Mouse (Mus musculus) granulocyte monocyte progenitor cell, adult 5-6 weeks (primary cell): Measurements from ENCODE around the gene Coro1b. TPM values are rescaled to one million over a fixed set of nuclear protein-coding genes. Genes with fewer than 3 reads are reported as not detected.
A peak's percentile ranks its signal among the peaks of the same experiment; 100 is the strongest.

Experiments used
- ATAC-seq: replicated peaks from 2 replicates; pipeline ENCODE4 v1.8.0; 2016; ENCODE audit warnings: mild to moderate bottlenecking, moderate TSS enrichment, inconsistent platforms; ENCODE audit not compliant: poor library complexity, severe bottlenecking
- total RNA-seq, 2 experiments: library from RNA; stranded (forward) in 1 of 2; stranded (reverse) in 1 of 2; fragments of 200-712, 200-1000 nt in 1 of 2; fragments of >200 nt in 1 of 2; fragmentation: Nextera tagmentation in 1 of 2; gene quantifications; 2 replicates each; pipeline ENCODE4 v1.2.3; 2014 to 2017

Coro1b gene
- total RNA-seq, 2 experiments from 2014 or later: 73.2 to 234 TPM

DNA sequence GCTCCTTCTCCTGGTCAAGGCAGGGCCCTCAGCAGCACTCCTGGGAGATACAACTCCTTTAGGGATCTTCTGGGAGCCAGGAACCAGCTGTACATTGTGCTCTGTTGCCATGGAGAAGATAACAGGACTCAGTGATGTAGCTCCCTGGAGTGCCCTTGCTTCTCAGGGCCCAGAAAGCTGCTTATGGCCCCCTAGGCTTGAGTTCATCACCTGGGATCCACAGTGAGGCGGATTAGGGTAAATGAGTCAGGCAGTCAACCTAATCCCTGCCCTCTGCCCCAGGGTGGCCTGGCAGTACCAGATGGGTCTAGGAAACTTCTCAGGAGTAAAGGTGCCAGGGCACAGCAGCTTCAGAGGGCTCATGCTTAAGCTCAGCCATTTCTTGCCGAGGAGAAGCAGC is 9.0 kb upstream of the Coro1b start, which contains the start of gene Gpr152:
Gpr152 (plus strand) TSS at position 342 of the 400 bp plus-strand sequence.
- ATAC-seq: no peak

DNA sequence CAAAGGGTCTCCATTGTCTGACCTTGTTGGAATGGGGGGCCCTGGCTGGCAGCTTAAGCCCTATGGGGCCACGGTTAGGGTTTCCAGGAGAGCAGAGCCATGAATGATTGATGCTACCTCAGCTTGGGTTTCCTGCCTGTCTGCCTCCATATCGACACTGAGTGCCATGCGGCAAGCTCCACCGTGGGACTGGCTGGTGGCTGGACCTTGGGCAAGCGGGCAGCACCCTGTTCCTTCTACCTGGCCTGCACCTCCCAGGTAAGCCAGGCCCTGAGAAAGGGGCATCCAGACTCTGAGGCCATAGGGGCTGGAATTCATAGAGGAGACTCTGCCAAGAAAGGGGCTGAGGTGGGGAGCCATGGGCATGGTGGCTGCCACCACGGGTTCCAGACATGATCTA is 8.3 kb upstream of the Coro1b start:
- ATAC-seq: no peak

- ATAC-seq: no peak
These were observed 5.8 kb upstream of the Coro1b start for GRCm38 (mm10) chr19:4142416-4143173.

DNA sequence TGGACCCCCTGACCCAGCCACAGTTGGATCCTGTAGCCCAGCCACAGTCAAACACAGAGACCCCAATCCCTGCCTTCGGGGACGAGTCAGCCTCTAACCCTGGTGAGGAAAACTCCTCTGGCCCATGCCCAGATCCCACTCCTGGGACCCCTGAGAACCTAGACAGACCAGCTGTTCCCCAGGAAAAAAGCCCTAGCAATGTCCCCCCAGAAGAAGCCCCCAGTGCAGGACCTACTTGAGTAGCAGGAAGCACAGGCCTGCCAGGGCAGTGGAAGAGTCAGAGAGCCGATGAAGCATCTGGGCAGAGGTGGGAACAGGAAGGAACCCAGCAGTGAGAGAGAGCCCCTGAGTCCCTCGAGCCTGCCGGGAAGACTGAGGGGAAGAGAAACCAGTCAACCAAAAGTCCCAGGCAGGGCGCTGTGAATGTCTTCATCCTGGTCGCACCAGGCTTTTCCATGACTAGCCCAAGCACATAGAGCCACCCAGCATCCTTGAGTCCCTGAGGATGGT is 4.6 kb upstream of the Coro1b start, which contains the start of gene Cabp4:
Cabp4 (minus strand) TSS at position 275 of the 510 bp plus-strand sequence.
- peak; percentile 23; the same call in 1 of the 2 replicates for ATAC-seq

DNA sequence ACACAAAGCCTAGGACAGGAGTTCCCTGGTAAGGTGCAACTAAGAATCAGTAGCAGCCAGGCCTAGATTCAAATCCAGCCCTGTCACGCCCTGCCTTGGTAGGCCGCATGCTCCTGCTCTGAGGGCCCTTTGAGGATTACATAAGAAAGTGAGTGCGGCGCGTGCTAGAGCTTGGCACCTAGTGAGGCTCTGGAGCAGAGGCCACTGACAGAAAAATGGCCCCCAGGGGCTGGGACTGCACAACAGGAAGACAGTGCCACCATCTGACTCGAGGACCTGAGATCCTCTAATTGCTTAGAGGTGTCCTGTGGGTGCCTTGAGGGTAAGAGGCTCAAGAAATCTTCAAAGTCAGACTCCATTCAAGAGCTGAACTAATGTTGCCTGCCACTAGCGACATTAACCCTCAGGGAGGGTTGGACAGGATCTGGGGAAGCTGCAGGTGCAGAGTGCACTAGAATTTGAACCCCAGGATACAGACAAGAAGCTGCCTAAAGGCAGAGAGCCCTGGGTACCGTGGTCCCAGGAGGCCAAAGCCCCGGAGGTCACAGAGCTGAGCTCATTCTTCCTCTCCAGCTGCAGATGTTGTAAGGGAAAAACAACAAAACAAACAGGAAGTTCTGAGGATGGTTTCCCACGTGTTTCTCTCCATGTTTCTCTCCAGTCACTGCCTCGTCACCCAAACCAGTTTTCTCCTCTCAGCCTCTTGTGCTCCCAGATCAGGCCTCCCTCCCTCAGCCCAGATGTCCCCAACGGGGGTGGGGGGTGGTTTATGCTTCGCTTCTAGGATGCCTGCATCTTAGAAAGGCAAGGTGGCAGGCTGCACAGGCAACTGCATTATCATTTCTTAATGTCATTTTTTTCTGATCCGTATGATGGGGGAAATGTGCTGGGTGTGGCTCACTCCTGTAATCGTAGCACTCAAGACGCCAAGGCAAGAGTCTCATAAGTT is 3.6 kb upstream of the Coro1b start:
- ATAC-seq: no peak

DNA sequence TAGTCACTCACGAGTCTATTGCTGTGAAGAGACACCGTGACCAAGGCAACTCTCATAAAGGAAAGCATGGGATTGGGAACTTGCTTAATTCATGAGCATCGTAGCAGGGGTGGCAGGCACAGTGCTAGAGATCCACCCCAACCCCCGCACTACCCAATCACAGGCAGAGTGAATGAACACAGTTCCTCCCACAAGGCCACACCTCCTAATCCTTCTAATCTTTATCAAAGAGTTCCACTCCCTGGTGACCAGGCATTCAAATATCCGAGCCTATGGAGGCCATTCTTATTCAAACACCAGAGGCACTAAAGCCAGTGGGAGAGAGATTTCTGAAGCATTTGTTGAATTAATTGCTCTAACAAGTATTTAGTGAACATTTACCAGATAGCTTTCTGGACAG is 2.5 kb upstream of the Coro1b start:
- no peak for ATAC-seq

- no peak for ATAC-seq
These were observed 1.9 kb upstream of the Coro1b start for GRCm38 (mm10) chr19:4146366-4147021.

DNA sequence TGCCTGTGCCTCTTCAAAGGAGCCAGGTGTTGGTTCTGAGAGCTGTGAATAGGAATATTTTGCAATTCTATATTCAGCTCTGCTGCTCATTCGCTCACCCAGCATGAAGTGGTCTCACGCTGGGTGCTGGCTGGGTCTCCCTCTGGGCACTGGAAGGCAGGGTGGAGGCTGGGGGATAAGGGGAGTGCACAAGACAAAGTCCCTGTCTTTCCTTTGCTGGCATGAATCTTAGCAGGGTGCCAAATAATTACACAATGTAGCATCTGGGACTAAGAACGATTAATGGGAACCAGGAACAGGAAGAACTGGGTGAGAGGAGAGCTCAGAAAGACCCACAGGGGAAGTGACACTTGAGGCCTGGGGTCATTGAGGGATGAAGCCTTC is 1.4 kb upstream of the Coro1b start:
- peak; percentile 53 for ATAC-seq

GRCm38 (mm10) chr19:4147782-4148490 is 483 bp upstream of the Coro1b start:
- ATAC-seq: no peak

GRCm38 (mm10) chr19:4148819-4149218 is 400 bp downstream of the Coro1b start:
- no peak for ATAC-seq

GRCm38 (mm10) chr19:4149283-4149682 is 864 bp downstream of the Coro1b start:
- no peak for ATAC-seq

DNA sequence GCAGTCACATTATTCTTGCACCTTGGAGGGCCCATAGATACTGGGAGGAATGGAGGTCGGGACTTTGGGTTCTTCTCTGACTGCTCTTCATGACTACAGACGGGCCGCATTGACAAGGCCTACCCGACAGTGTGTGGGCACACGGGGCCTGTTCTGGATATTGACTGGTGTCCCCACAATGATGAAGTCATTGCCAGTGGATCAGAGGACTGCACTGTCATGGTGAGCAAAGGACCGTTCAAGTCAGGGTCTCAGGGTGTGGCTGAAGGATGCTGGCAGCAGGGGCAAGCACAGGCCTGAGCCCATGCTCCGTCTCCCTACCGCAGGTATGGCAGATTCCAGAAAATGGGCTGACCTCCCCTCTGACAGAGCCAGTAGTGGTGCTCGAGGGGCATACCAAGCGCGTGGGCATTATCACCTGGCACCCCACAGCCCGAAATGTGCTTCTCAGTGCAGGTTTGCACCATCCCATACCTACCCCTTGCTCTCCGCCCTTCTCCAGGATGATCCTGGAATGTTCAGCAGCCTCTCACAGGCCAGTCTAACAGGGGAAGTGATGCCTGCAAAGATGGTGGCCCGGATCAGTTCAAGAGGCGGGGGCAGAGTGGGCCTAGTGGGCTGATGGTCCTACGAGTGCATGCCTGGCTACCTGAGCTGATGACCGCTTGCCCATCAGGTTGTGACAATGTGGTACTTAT is 1.5 kb downstream of the Coro1b start:
- ATAC-seq: no peak

GRCm38 (mm10) chr19:4150567-4151487 is 2.4 kb downstream of the Coro1b start:
- no peak for ATAC-seq

GRCm38 (mm10) chr19:4151488-4151860 is 3.1 kb downstream of the Coro1b start:
- ATAC-seq: no peak

DNA sequence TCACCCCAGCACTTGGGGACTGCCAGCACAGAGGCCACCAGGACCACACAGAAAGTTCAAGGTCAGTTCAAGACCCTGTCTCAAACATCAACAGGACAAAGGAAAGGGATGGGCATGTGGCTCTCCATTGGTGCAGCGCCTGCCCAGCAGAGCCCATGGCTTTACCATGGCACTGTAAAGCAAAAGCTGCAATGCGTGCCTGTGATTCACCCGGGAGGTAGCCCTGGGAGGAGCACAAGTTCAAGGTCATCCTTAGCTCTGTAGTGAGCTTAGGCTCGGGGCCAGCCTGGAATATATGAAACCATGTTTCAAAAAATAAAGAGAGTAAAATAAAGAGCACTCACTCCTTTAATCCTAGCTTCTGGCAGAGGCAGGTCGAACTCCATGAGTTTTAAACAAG is 3.5 kb downstream of the Coro1b start:
- no peak for ATAC-seq

DNA sequence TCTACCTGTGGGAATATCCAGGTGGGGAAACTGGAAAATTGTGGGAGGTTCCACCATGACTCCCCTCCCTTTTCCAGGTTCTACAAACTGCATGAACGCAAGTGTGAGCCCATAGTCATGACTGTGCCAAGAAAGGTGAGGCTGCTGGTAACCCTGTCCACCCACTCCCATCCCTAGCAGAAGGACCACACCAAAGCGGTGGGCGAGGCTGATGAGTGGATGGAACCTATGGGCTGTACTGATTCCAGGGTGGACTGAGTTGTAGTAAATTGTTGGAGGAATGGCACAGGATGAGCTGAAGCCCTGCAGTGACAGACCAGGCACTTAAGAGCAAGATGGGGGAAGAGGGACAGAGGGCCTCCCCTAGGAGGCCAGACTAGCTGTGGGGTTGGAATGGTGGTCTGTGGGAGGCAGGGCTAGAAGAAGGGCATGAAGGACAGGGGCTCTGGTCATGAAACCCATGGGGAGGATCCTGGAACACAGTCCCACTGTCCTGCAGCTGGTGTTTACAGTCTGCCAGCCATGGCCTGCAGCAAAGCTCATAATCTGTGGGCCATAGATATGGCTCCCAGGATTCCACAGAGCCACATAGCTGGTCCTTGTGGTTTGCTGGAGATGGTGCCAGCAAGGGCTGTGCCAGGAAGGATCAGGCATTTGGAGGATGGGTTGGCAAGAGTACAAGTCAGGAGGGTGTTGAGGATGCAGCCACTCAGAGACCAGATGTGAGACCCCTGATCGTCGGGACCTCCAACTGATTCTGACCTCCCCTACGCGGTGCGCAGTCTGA is 4.2 kb downstream of the Coro1b start:
- no peak for ATAC-seq

- no peak for ATAC-seq
These were observed 4.8 kb downstream of the Coro1b start, which contains the start of gene Ptprcap for GRCm38 (mm10) chr19:4153232-4153654. TSS of gene Ptprcap (plus strand) at chr19:4153604.
